Mouse (Mus musculus) gastrocnemius, adult 2 months (tissue): ENCODE results near the gene Aqp5. TPM values are rescaled to one million over a fixed set of nuclear protein-coding genes. Genes with fewer than 3 reads are reported as not detected.

ENCODE experiments used
- DNase-seq: peaks from one replicate; pipeline ENCODE4 v3.0.0; 2022
- H3K27ac ChIP-seq: fragments of 200-600 bp; 2 replicates; pipeline ENCODE4 v1.8.1; 2022; ENCODE audit warnings: mild to moderate bottlenecking
- H3K4me3 ChIP-seq: fragments of 200-600 bp; 2 replicates; pipeline ENCODE4 v1.8.1; 2022; ENCODE audit warnings: mild to moderate bottlenecking, moderate library complexity
- CTCF ChIP-seq: fragments of 200-600 bp; IDR thresholded peaks from 2 replicates; pipeline ENCODE4 v1.8.1; 2022; ENCODE audit warnings: antibody characterized with exemption, mild to moderate bottlenecking, moderate library complexity
- intact Hi-C: fragments of 180-260 bp; cut with DNase I; formaldehyde crosslinking; loops from one replicate; pipeline ENCODE4 v1.15.1; 2025
- long read RNA-seq, 2 experiments: library from polyadenylated mRNA; stranded (forward); transcript quantifications; one replicate each; pipeline ENCODE4 v2.0.0; 2021
- total RNA-seq, 2 experiments: library from RNA; stranded (reverse); gene quantifications; 2 replicates each; pipeline ENCODE4 v1.2.3; 2021

The Aqp5 gene
- not detected for total RNA-seq
- long read RNA-seq, experiment 1: 0 reads
- long read RNA-seq, experiment 2: 0 reads

DNA sequence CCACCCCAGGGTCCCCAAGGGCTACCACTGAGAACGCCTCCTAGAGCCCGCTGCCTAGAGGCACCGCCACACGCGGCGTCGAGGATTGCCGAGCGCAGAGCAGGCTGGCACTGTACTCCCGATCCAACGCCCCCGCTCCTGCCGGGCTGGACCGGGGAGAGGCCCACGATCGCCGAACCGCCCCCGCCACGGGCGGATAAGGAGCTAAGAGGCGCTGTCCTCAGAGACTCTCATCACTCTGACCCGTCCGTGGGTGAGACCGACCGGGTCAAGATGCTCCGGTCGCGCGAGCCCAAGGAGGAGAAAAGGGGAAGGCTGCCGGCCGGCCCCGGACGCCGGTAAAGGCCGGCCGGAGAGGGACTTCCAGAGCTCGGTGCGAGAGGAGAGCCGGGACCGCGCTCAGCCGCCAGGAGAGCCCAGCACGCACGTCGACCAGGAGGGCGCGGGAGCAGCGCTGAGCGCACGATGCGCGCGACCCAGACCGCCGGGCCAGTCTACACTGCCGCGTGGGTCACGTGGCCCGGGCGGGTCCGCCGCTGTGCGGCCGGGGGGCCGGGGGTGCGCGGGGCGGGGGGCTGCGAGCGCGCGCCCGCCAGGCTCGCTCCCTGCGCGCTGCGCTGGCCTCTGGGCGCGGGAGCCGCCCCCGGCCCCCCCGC is at the start of gene Aqp5:
Gene Aqp5 (plus strand): TSS at position 354 of the 656 bp plus-strand sequence.
- Histone ChIP-seq H3K27ac (no peak within 1 kb of the TSS), H3K4me3 (peak within 1 kb of the TSS; percentile 58)
- intact Hi-C loops: loop anchor here (10.0 kb wide), 1 partner anchor 184 kb away; the partner anchor contains the start of gene Cers5
- no peak for TF ChIP-seq CTCF
- DNase-seq: peak; percentile 21

DNA sequence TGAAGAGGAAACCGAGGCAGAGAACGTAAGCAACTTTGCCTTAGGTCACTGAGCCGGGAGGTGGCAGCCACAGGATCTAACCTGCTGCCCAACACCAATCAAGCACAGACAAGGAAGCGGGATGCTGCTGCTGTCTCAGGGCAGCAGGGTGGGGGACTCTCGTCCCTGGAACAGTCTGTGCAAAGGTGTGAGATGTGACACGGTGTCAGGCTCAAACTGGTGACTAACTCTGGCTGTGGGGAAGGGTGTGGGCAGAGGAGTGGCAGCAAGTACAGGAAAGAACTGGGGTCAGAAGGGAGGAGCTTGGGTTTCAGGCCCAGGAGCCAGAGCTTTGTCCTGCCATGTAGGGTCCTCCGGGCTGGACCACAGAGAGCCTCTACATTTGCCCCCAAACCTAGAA is 46.5 kb upstream of the Aqp5 start:
- DNase-seq: no peak
- Histone ChIP-seq H3K27ac (no peak overlapping the region), H3K4me3 (no peak overlapping the region)
- intact Hi-C loops: no loop called here
- no peak for TF ChIP-seq CTCF

DNA sequence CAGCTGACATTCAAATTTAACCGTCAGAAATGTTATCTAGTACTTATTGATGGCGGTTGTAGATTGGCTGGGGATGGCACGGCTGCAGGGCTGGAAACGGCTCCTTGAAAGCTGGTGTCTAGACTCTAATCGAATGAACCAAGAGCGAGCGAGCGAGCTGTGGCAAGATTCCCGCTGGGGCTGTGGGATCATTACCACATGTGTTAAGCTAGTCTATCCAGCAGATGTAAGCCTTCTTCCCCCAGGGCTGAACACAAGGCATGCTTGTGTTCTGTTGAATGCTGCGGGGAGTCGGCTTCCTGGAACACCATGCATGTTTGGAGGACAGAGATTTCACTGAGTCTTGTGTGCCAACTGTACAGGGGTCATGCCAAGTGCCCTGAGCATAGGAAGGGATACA is 44.0 kb upstream of the Aqp5 start:
- intact Hi-C loops: loop anchor here (2.0 kb wide), 1 partner anchor 70 kb away; no protein-coding TSS in a partner anchor
- no peak overlapping the region for H3K27ac ChIP-seq
- peak; percentile 32 for DNase-seq
- H3K4me3 ChIP-seq: no peak overlapping the region
- TF ChIP-seq CTCF: no peak

DNA sequence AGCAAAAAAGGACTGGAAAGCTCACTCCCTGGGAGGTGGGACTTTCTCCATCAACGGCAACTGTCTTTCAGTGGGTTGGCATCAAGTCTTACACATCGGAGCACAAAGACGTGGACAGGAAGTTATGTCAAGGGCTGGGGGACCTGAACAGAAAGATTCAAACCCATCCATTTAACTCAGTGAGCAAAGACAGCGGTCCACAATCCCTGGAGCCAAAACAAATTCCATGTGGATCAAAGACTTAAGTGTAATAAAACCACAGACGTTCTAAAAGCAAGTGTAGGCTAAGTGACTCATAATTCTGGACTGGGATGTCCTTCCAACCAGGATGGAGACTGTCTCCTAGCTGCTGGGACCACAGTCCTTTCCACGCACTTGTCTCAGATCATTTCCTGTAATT is 42.9 kb upstream of the Aqp5 start:
- H3K4me3 ChIP-seq: no peak overlapping the region
- no peak overlapping the region for H3K27ac ChIP-seq
- TF ChIP-seq CTCF: no peak
- intact Hi-C loops: loop anchor here (2.0 kb wide), 1 partner anchor 69 kb away; no protein-coding TSS in a partner anchor
- DNase-seq: no peak

DNA sequence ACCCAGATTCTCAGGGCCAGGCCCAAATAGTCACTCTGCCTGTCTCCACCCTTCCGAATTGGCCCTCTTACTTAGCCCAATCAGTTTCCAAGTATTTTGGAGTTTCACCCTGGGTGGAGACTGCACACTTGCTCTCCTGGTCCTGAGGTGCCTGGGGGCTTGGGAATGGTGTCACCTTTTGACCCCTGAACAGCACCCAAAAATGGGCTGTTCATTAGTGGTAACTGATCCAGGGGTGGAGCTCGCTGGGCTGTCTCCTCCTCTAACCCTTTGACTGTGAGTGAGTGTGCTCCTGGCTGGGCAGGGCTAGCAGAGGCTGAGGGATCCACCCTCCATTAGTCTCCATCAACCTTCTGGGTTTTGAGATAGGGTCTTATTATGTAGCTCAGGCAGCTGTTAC is 40.7 kb upstream of the Aqp5 start:
- no peak for TF ChIP-seq CTCF
- intact Hi-C loops: no loop called here
- Histone ChIP-seq H3K4me3 (no peak overlapping the region), H3K27ac (peak overlapping the region; percentile 28; the same call in 1 of the 2 replicates)
- peak; percentile 37 for DNase-seq

DNA sequence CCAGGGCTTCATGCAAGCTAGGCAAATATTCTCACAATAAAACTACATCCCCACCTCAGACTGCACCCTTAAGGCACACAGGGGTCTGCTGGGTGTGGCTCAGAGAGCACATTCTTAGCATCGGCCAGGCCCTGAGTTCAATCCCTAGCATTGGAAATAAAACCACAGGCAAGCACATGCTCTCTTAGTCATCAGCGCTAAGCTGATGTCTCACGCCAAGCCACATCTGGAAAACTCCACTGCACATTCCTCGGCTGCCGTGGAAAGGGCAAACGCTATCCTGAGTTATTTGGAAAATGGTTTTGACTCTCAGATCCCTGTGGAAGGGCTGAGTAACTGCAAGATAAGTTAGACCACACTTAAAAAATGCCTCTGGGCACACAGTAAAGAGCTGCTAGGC is 36.8 kb upstream of the Aqp5 start:
- no peak for DNase-seq
- no peak overlapping the region for H3K4me3 ChIP-seq
- peak overlapping the region; percentile 28; the same call in 1 of the 2 replicates for H3K27ac ChIP-seq
- intact Hi-C loops: no loop called here
- no peak for TF ChIP-seq CTCF

DNA sequence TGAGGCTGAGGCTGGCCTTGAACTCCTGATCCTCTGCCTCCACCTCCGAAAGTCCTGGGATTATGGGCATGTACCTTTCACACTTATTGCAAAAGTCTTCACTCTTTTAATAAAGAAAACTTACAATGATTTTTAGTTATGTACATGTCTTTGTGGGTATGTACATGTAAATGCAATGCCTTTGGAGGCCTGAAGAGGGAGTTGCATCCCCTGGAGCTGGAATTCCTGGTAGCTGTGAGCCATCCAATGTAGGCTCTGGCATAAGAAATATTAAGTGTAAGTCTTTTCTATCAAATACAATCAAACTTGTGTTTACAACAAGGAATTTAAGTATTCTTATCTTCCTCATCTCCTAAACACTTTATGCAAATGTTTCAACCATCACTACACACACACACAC is 31.6 kb upstream of the Aqp5 start:
- no peak for TF ChIP-seq CTCF
- intact Hi-C loops: no loop called here
- Histone ChIP-seq H3K4me3 (no peak overlapping the region), H3K27ac (no peak overlapping the region)
- DNase-seq: no peak

DNA sequence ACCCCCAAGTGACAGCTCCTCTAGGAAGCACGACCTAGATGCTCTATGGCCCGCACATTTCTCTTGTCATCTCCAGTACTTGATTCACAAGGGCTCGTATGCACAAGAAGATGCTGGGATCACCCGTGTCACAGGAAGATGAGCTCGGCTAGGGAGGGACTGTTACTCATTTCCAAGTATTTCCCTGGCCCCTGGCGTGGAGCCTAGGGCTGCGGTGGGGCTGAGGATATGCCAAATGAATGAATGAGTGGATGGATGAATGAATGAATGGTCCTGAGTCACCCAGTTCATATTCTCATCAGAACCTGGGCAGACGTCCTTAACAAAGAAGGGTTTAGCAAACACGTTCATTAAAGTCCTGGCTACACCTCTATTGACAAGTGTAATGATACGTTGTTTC is 30.3 kb upstream of the Aqp5 start:
- H3K27ac ChIP-seq: no peak overlapping the region
- no peak overlapping the region for H3K4me3 ChIP-seq
- intact Hi-C loops: no loop called here
- no peak for DNase-seq
- TF ChIP-seq CTCF: no peak

DNA sequence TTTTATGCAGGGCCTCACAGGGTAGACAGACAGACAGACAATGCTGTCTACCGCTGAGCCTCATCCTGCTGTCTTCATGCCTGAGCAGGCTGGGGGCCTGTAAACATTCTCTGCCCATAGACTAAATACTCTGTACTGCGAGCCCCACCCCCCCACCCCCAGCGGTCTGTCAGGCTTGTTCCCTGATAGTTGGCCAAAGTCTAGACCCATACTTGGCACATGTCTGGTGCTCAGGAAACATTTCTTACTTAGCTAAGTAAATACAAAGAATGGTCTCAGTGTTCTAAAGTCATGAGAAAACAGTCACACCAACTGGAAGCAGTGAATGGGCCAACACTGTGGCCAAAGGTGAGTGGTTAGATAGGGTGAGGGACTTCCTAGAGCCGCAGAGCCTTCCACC is 23.2 kb upstream of the Aqp5 start:
- no peak for DNase-seq
- H3K27ac ChIP-seq: no peak overlapping the region
- no peak overlapping the region for H3K4me3 ChIP-seq
- intact Hi-C loops: no loop called here
- TF ChIP-seq CTCF: no peak

DNA sequence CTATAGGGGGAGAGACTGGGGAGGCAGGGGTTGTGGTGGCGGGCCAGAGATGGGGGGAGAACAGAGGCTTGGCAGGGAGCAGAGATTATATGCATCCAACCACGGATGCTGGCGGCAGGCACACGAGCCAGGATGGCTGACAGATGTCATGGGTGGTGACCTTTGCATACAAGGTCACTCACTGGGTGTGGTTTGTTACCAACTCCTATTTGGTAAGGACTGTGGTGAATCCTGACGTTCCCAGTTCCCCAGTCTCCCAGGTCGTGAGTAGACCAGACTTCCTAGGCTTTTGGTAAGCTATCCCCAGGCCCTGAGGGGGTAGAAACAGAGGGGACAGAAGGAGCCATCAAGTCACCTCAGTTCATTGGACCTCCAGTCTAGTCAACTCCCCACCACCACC is 21.9 kb upstream of the Aqp5 start:
- Histone ChIP-seq H3K4me3 (no peak overlapping the region), H3K27ac (no peak overlapping the region)
- no peak for TF ChIP-seq CTCF
- no peak for DNase-seq
- intact Hi-C loops: no loop called here

DNA sequence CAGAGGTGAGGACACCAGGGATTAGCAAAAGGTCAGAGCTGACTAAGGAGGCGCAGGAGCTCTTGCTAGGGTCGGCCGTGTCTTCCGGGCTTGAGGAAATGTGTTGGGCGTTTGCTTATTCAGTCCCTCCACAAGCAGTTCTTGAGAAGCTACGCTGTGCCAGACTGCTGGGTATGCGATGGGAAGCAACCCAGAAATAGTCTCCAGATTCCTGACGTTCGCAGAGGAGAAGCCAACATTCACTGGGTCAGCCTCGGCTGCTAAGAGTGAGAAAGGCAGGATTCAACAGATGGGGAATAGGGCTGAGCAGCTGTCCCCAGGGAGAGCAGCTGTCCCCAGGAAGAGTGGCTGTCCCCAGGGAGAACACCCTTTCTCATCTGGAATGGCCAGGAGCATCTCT is 21.5 kb upstream of the Aqp5 start:
- no peak for TF ChIP-seq CTCF
- intact Hi-C loops: no loop called here
- no peak overlapping the region for H3K4me3 ChIP-seq

DNA sequence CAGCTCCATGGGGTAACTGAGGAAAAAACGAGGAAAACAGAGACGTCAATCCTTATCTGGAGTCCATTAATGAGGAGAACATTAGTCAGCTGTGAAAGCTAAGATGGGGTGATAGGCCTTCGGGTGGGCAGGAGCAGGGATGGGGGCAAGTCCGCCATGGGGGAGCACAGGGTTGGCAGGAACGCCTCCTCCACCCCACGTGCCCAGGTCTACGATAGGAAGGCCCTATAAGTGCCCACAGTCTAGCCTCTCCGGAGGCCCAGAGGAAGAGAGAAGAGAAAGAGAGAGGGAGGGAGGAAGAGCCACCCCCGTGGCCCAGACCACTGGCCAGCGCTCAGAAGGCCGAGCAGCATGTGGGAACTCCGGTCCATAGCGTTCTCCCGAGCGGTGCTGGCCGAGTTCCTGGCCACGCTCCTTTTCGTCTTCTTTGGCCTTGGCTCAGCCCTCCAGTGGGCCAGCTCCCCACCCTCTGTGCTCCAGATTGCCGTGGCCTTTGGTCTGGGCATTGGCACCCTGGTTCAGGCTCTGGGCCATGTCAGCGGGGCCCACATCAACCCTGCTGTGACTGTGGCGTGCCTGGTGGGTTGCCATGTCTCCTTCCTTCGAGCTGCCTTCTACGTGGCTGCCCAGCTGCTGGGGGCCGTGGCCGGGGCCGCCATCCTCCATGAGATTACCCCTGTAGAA is 11.6 kb upstream of the Aqp5 start, which contains the start of gene Aqp2:
Gene Aqp2 (plus strand): TSS at position 254 of the 684 bp plus-strand sequence.
- no peak for TF ChIP-seq CTCF
- peak within 1 kb of the TSS; percentile 15; the same call in 1 of the 2 replicates for H3K4me3 ChIP-seq
- intact Hi-C loops: no loop called here
- DNase-seq: peak; percentile 34
- no peak within 1 kb of the TSS for H3K27ac ChIP-seq

More for the DNA sequence above, 21.5 kb upstream of the Aqp5 start:
- no peak for DNase-seq
- no peak overlapping the region for H3K27ac ChIP-seq
